Mouse (Mus musculus): ENCODE measurements around the gene Tigit. TPM values are rescaled to one million over a fixed set of nuclear protein-coding genes. Genes with fewer than 3 reads are reported as not detected.

The Tigit gene
- polyA plus RNA-seq, 1 experiment from 2014 or later: not detected

- no peak overlapping the region for H3K27ac ChIP-seq (ENCODE audit: low read depth, low read length)
- no peaks in the 10 kb centered on the region for H3K4me1 ChIP-seq (ENCODE audit: control insufficient read depth, insufficient read depth, low read depth, low read length)
- no peak overlapping the region for H3K4me2 ChIP-seq (ENCODE audit: low read length)
- H3K9me3 ChIP-seq (ENCODE audit: control insufficient read depth, low read length): no peaks in the 10 kb centered on the region
- H3K36me3 ChIP-seq (ENCODE audit: control insufficient read depth, insufficient read depth, low read length): 0 out of 2 replicates have a peak, but pooled peaks cover 4% of the 10 kb centered on the region
- no peak overlapping the region for H3K4me3 ChIP-seq (ENCODE audit: low read length)
- WGBS: 92% methylated on average over 23 of the region's 23 CpGs
- H3K27me3 ChIP-seq (replicated peaks; ENCODE audit: control insufficient read depth, insufficient read depth, low read length): no peaks in the 10 kb centered on the region
- no peak overlapping the region for H3K9ac ChIP-seq (ENCODE audit: low read depth, low read length)
- ATAC-seq: no peak
Observed at GRCm38 (mm10) chr16:43618286-43618685, 45.7 kb downstream of the Tigit start.

- 88% methylated on average over 6 of the region's 6 CpGs for WGBS
- H3K4me2 ChIP-seq (ENCODE audit: low read length): no peak overlapping the region
Observed at GRCm38 (mm10) chr16:43617346-43617745, 46.6 kb downstream of the Tigit start.

GRCm38 (mm10) chr16:43616348-43616747, 47.6 kb downstream of the Tigit start:
- Histone ChIP-seq H3K27ac (ENCODE audit: low read depth, low read length) (no peak overlapping the region), H3K4me3 (ENCODE audit: low read length) (no peak overlapping the region), H3K36me3 (ENCODE audit: control insufficient read depth, insufficient read depth, low read length) (0 out of 2 replicates have a peak, but pooled peaks cover 4% of the 10 kb centered on the region), H3K9ac (ENCODE audit: low read depth, low read length) (no peak overlapping the region), H3K4me1 (ENCODE audit: control insufficient read depth, insufficient read depth, low read depth, low read length) (no peaks in the 10 kb centered on the region), H3K9me3 (ENCODE audit: control insufficient read depth, low read length) (no peaks in the 10 kb centered on the region), H3K27me3 (replicated peaks; ENCODE audit: control insufficient read depth, insufficient read depth, low read length) (no peaks in the 10 kb centered on the region), H3K4me2 (ENCODE audit: low read length) (no peak overlapping the region)
- WGBS: 67% methylated on average over 4 of the region's 4 CpGs
- no peak for ATAC-seq

More at GRCm38 (mm10) chr16:43617346-43617745, 46.6 kb downstream of the Tigit start:
- H3K9ac ChIP-seq (ENCODE audit: low read depth, low read length): no peak overlapping the region
- H3K4me3 ChIP-seq (ENCODE audit: low read length): no peak overlapping the region
- ATAC-seq: no peak
- H3K27me3 ChIP-seq (replicated peaks; ENCODE audit: control insufficient read depth, insufficient read depth, low read length): no peaks in the 10 kb centered on the region
- no peak overlapping the region for H3K27ac ChIP-seq (ENCODE audit: low read depth, low read length)
- H3K4me1 ChIP-seq (ENCODE audit: control insufficient read depth, insufficient read depth, low read depth, low read length): no peaks in the 10 kb centered on the region
- 0 out of 2 replicates have a peak, but pooled peaks cover 4% of the 10 kb centered on the region for H3K36me3 ChIP-seq (ENCODE audit: control insufficient read depth, insufficient read depth, low read length)
- H3K9me3 ChIP-seq (ENCODE audit: control insufficient read depth, low read length): no peaks in the 10 kb centered on the region

- H3K4me2 ChIP-seq (ENCODE audit: low read length): no peak overlapping the region
- 97% methylated on average over 10 of the region's 10 CpGs for WGBS
- no peak overlapping the region for H3K27ac ChIP-seq (ENCODE audit: low read depth, low read length)
- H3K4me1 ChIP-seq (ENCODE audit: control insufficient read depth, insufficient read depth, low read depth, low read length): no peaks in the 10 kb centered on the region
- ATAC-seq: no peak
- H3K9ac ChIP-seq (ENCODE audit: low read depth, low read length): no peak overlapping the region
- no peak overlapping the region for H3K4me3 ChIP-seq (ENCODE audit: low read length)
- H3K36me3 ChIP-seq (ENCODE audit: control insufficient read depth, insufficient read depth, low read length): peaks cover 22% of the 10 kb centered on the region
- H3K9me3 ChIP-seq (ENCODE audit: control insufficient read depth, low read length): no peaks in the 10 kb centered on the region
- no peaks in the 10 kb centered on the region for H3K27me3 ChIP-seq (replicated peaks; ENCODE audit: control insufficient read depth, insufficient read depth, low read length)
Observed at GRCm38 (mm10) chr16:43610375-43610774, 53.6 kb downstream of the Tigit start.

- H3K27ac ChIP-seq (ENCODE audit: low read depth, low read length): no peak overlapping the region
Observed at GRCm38 (mm10) chr16:43608066-43608465, 55.9 kb downstream of the Tigit start.

GRCm38 (mm10) chr16:43607086-43607485, 56.9 kb downstream of the Tigit start:
- Histone ChIP-seq H3K4me3 (ENCODE audit: low read length) (no peak overlapping the region), H3K36me3 (ENCODE audit: control insufficient read depth, insufficient read depth, low read length) (peaks cover 22% of the 10 kb centered on the region), H3K4me2 (ENCODE audit: low read length) (no peak overlapping the region), H3K9ac (ENCODE audit: low read depth, low read length) (no peak overlapping the region), H3K9me3 (ENCODE audit: control insufficient read depth, low read length) (no peaks in the 10 kb centered on the region), H3K27ac (ENCODE audit: low read depth, low read length) (no peak overlapping the region), H3K27me3 (replicated peaks; ENCODE audit: control insufficient read depth, insufficient read depth, low read length) (no peaks in the 10 kb centered on the region), H3K4me1 (ENCODE audit: control insufficient read depth, insufficient read depth, low read depth, low read length) (peaks cover 6% of the 10 kb centered on the region)
- no peak for ATAC-seq

More at GRCm38 (mm10) chr16:43608066-43608465, 55.9 kb downstream of the Tigit start:
- Histone ChIP-seq H3K4me1 (ENCODE audit: control insufficient read depth, insufficient read depth, low read depth, low read length) (peaks cover 6% of the 10 kb centered on the region), H3K4me3 (ENCODE audit: low read length) (no peak overlapping the region), H3K4me2 (ENCODE audit: low read length) (no peak overlapping the region), H3K9ac (ENCODE audit: low read depth, low read length) (no peak overlapping the region), H3K9me3 (ENCODE audit: control insufficient read depth, low read length) (no peaks in the 10 kb centered on the region), H3K36me3 (ENCODE audit: control insufficient read depth, insufficient read depth, low read length) (peaks cover 22% of the 10 kb centered on the region), H3K27me3 (replicated peaks; ENCODE audit: control insufficient read depth, insufficient read depth, low read length) (no peaks in the 10 kb centered on the region)
- ATAC-seq: no peak

- Histone ChIP-seq H3K4me2 (ENCODE audit: low read length) (no peak overlapping the region), H3K27ac (ENCODE audit: low read depth, low read length) (no peak overlapping the region; the same call in 1 of the 2 replicates), H3K36me3 (ENCODE audit: control insufficient read depth, insufficient read depth, low read length) (peaks cover 15% of the 10 kb centered on the region), H3K4me1 (ENCODE audit: control insufficient read depth, insufficient read depth, low read depth, low read length) (peaks cover 6% of the 10 kb centered on the region), H3K9me3 (ENCODE audit: control insufficient read depth, low read length) (no peaks in the 10 kb centered on the region), H3K27me3 (replicated peaks; ENCODE audit: control insufficient read depth, insufficient read depth, low read length) (no peaks in the 10 kb centered on the region), H3K9ac (ENCODE audit: low read depth, low read length) (no peak overlapping the region), H3K4me3 (ENCODE audit: low read length) (no peak overlapping the region)
- 0 out of 2 replicates have a peak, but pooled peaks have one; percentile 56 for ATAC-seq
- 24% methylated on average over 4 of the region's 4 CpGs for WGBS
Observed at GRCm38 (mm10) chr16:43604399-43605013, 59.4 kb downstream of the Tigit start.

DNA sequence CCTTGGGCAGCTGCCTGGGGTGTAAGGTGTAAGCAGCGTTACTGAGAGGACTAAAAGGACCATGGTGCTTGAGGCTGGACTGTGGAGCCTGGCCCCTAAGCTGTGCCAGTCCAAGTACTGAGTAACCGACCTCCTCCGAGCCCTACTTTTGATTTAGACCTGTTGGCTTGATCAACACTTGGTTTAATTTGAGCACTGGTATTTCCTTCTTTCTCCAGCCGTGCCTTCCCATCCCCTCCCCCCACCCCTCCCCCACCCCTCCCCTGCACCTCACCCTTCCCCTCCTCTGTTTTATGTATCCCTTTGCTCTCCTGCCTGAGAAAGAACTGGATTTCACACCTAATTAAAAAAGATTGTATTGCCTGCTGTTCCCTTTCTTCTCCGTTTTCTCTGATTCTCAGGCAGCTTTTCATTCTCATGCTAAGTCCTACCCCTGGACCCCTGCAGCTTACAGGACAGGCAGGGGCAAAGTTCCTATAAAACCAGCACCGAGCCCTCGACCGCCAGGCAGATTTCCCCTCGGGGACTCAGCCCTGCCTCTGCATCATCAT, 60.3 kb downstream of the Tigit start:
- peak; percentile 42; the same call in 1 of the 2 replicates for ATAC-seq

DNA sequence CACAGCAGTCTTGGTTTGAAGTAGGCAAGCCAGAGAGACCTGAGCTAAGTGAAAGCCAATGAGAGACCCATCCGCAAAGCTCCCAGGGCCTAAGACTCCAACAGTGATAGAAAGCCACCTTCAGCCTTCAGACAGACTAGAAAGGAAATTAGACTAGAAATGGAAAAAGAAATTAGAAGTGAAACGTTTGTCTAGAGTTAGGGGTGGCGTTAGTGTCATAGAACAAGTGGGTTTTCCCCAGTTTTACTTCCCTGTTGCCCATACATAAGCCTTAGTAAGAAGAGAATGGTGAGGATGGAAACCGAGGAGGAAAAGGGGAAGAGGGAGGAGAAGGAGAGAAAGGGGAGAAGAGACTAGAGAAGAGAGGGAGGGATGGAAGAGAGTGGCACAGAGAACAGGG, 61.4 kb downstream of the Tigit start:
- Histone ChIP-seq H3K9me3 (ENCODE audit: control insufficient read depth, low read length) (no peaks in the 10 kb centered on the region), H3K4me3 (ENCODE audit: low read length) (no peak overlapping the region), H3K4me2 (ENCODE audit: low read length) (no peak overlapping the region), H3K9ac (ENCODE audit: low read depth, low read length) (no peak overlapping the region), H3K4me1 (ENCODE audit: control insufficient read depth, insufficient read depth, low read depth, low read length) (peaks cover 6% of the 10 kb centered on the region), H3K27me3 (replicated peaks; ENCODE audit: control insufficient read depth, insufficient read depth, low read length) (no peaks in the 10 kb centered on the region), H3K36me3 (ENCODE audit: control insufficient read depth, insufficient read depth, low read length) (peaks cover 8% of the 10 kb centered on the region), H3K27ac (ENCODE audit: low read depth, low read length) (no peak overlapping the region)
- ATAC-seq: no peak
- 76% methylated on average over 4 of the region's 4 CpGs for whole genome bisulfite sequencing

More for the DNA sequence above, 60.3 kb downstream of the Tigit start:
- Histone ChIP-seq H3K9ac (ENCODE audit: low read depth, low read length) (no peak overlapping the region), H3K4me1 (ENCODE audit: control insufficient read depth, insufficient read depth, low read depth, low read length) (peaks cover 6% of the 10 kb centered on the region), H3K4me2 (ENCODE audit: low read length) (peak overlapping the region; percentile 38), H3K27ac (ENCODE audit: low read depth, low read length) (peak overlapping the region; percentile 11; the same call in 1 of the 2 replicates), H3K4me3 (ENCODE audit: low read length) (no peak overlapping the region), H3K27me3 (replicated peaks; ENCODE audit: control insufficient read depth, insufficient read depth, low read length) (no peaks in the 10 kb centered on the region), H3K9me3 (ENCODE audit: control insufficient read depth, low read length) (no peaks in the 10 kb centered on the region), H3K36me3 (ENCODE audit: control insufficient read depth, insufficient read depth, low read length) (peaks cover 8% of the 10 kb centered on the region)
- WGBS: 7% methylated on average over 9 of the region's 9 CpGs
